Comparison of ENCODE assay signal across 12 mouse cellular contexts in genomic region chr6:99057113-99057553, GRCm38 (mm10).
DNase-seq lines count a peak whose midpoint lies in the region; ATAC-seq and TF ChIP-seq lines count a peak whose summit lies in the region.
"Had no signal": no experiment of that assay in that cellular context is flagged by ENCODE, and none has a peak within 500 bp of the region (broad histone marks: within the 10 kb centered on the region; RNA-seq: fewer than 3 reads in every experiment).

No protein-coding gene starts in this region.

- H3K4me3 ChIP-seq in gastrocnemius, adult 2 months = no peak overlapping the region
- H3K4me3 ChIP-seq in small intestine, adult 2 months (ENCODE audit: low read depth, low read length) = no peak overlapping the region
- H3K4me3 ChIP-seq in midbrain, embryonic 13.5 days (replicated peaks) = no peak overlapping the region
- H3K4me3 ChIP-seq in kidney, embryonic 16.5 days (ENCODE audit: low read length) = no peak overlapping the region

- H3K4me2 ChIP-seq in midbrain, embryonic 13.5 days (replicated peaks) = no peak overlapping the region
- H3K4me2 ChIP-seq in kidney, embryonic 16.5 days (replicated peaks; ENCODE audit: low read depth, low read length) = no peak overlapping the region

- WGBS in small intestine, adult 2 months = 90% methylated on average over 4 of the region's 4 CpGs
- WGBS in midbrain, embryonic 13.5 days = 96% methylated on average over 4 of the region's 4 CpGs
- WGBS in kidney, embryonic 16.5 days = 75% methylated on average over 4 of the region's 4 CpGs

- no peak overlapping the region for H3K27ac ChIP-seq in gastrocnemius, adult 2 months
- H3K27ac ChIP-seq in small intestine, adult 2 months (ENCODE audit: insufficient read depth, low read depth, low read length) = peak overlapping the region; percentile 27; the same call in 1 of the 2 replicates
- H3K27ac ChIP-seq in midbrain, embryonic 13.5 days = no peak overlapping the region
- no peak overlapping the region for H3K27ac ChIP-seq in kidney, embryonic 16.5 days (ENCODE audit: low read length)

- TF ChIP-seq POLR2A in small intestine, adult 2 months (IDR thresholded peaks at IDR 0.05; ENCODE audit: low read depth, low read length) = no peak

- H3K27me3 ChIP-seq in small intestine, adult 2 months (ENCODE audit: control insufficient read depth, insufficient read depth, low read length) = no peaks in the 10 kb centered on the region
- no peaks in the 10 kb centered on the region for H3K27me3 ChIP-seq in midbrain, embryonic 13.5 days
- no peaks in the 10 kb centered on the region for H3K27me3 ChIP-seq in kidney, embryonic 16.5 days (ENCODE audit: insufficient read depth, low read length)

- H3K9ac ChIP-seq in midbrain, embryonic 13.5 days (replicated peaks) = no peak overlapping the region
- H3K9ac ChIP-seq in kidney, embryonic 16.5 days (replicated peaks; ENCODE audit: low read length) = no peak overlapping the region

- intact Hi-C loops in gastrocnemius, adult 2 months (cut with DNase I) = no loop called here

- no peak for ATAC-seq in midbrain, embryonic 13.5 days
- ATAC-seq in megakaryocyte-erythroid progenitor cell, adult 5-6 weeks (replicated peaks; ENCODE audit: low FRiP score, low TSS enrichment, poor library complexity, severe bottlenecking) = no peak
- no peak for ATAC-seq in kidney, embryonic 16.5 days (ENCODE audit: low FRiP score, low TSS enrichment)

- no peak for DNase-seq in gastrocnemius, adult 2 months
- DNase-seq in gastrocnemius, adult 8-10 months (ENCODE audit: low spot score in 2 of 2) = no peak
- DNase-seq in CD4-positive, CD25-positive, alpha-beta regulatory T cell, adult 2 months (ENCODE audit: low read depth, low spot score) = peak; percentile 83
- peak; percentile 82 for DNase-seq in induced T-regulatory cell, adult 2 months (ENCODE audit: low read depth)
- DNase-seq: adrenal gland, adult 2 months; embryo, embryonic 11 days; kidney, postnatal 36 days; left cerebral cortex, postnatal 4 days had no signal

- H3K36me3 ChIP-seq in small intestine, adult 2 months (ENCODE audit: control insufficient read depth, insufficient read depth, low read length) = peaks cover 3% of the 10 kb centered on the region
- H3K36me3 ChIP-seq in midbrain, embryonic 13.5 days = no peaks in the 10 kb centered on the region
- H3K36me3 ChIP-seq in kidney, embryonic 16.5 days (ENCODE audit: insufficient read depth, low read length) = no peaks in the 10 kb centered on the region

- peak; percentile 34; the same call in 1 of the 2 replicates for TF ChIP-seq CTCF in gastrocnemius, adult 2 months (IDR thresholded peaks at IDR 0.05)
- TF ChIP-seq CTCF in small intestine, adult 2 months (IDR thresholded peaks at IDR 0.05; ENCODE audit: extremely low read depth, insufficient read length, insufficient replicate concordance, low read depth, low read length) = no peak

- no peaks in the 10 kb centered on the region for H3K4me1 ChIP-seq in small intestine, adult 2 months (ENCODE audit: control insufficient read depth, insufficient read depth, insufficient read length, low read length)
- no peaks in the 10 kb centered on the region for H3K4me1 ChIP-seq in midbrain, embryonic 13.5 days (replicated peaks)
- H3K4me1 ChIP-seq in kidney, embryonic 16.5 days (ENCODE audit: insufficient read depth, low read length) = no peaks in the 10 kb centered on the region

- H3K9me3 ChIP-seq in midbrain, embryonic 13.5 days = no peaks in the 10 kb centered on the region
- H3K9me3 ChIP-seq in kidney, embryonic 16.5 days (ENCODE audit: low read length) = no peaks in the 10 kb centered on the region

Comparison
In these comparisons a context has a peak if more than half of its experiments do, and no peak if none do; other contexts are left out.
1. DNase-seq: peak in CD4-positive, CD25-positive, alpha-beta regulatory T cell, adult 2 months (single experiment) and induced T-regulatory cell, adult 2 months (single experiment); none in gastrocnemius, adult 2 months (single experiment) and gastrocnemius, adult 8-10 months (0 of 2).